Mouse (Mus musculus): ENCODE results near the gene Tbcd. TPM values are rescaled to one million over a fixed set of nuclear protein-coding genes. Genes with fewer than 3 reads are reported as not detected.

Gene Tbcd
- total and polyA plus RNA-seq, 2 experiments = 23.5 to 31.8 TPM

- no peak for DNase-seq (ENCODE audit: extremely low read depth, low read depth, low spot score)
- H3K9ac ChIP-seq (ENCODE audit: low read depth, low read length) = no peak overlapping the region
- H3K27ac ChIP-seq (replicated peaks; ENCODE audit: insufficient read depth, low read depth, low read length) = no peak overlapping the region; the same call in 1 of the 2 replicates
- no peaks in the 10 kb centered on the region for H3K79me2 ChIP-seq (ENCODE audit: control insufficient read depth, insufficient read depth, low read length)
- TF ChIP-seq POLR2A (IDR thresholded peaks at IDR 0.05; ENCODE audit: extremely low read depth, insufficient read depth, low read length) (no peak), CTCF (IDR thresholded peaks at IDR 0.05; ENCODE audit: low read depth, low read length) (no peak)
- no peaks in the 10 kb centered on the region for H3K27me3 ChIP-seq (ENCODE audit: control insufficient read depth, insufficient read depth, low read length)
- peaks cover 11% of the 10 kb centered on the region; the same call in 1 of the 2 replicates for H3K4me1 ChIP-seq (ENCODE audit: control insufficient read depth, insufficient read depth, low read length)
- no peak overlapping the region for H3K4me3 ChIP-seq (ENCODE audit: insufficient read depth, low read depth, low read length)
- 73% methylated on average over 12 of the region's 12 CpGs for WGBS
- H3K36me3 ChIP-seq (ENCODE audit: control insufficient read depth, insufficient read depth, low read length) = no peaks in the 10 kb centered on the region
Observed at GRCm38 (mm10) chr11:121548996-121549842, 97.5 kb downstream of the Tbcd start.

- no peak for TF ChIP-seq POLR2A (IDR thresholded peaks at IDR 0.05; ENCODE audit: extremely low read depth, insufficient read depth, low read length)
- TF ChIP-seq CTCF (IDR thresholded peaks at IDR 0.05; ENCODE audit: low read depth, low read length) = no peak
- H3K79me2 ChIP-seq (ENCODE audit: control insufficient read depth, insufficient read depth, low read length) = no peaks in the 10 kb centered on the region
- peak overlapping the region; percentile 15 for H3K27ac ChIP-seq (replicated peaks; ENCODE audit: insufficient read depth, low read depth, low read length)
- DNase-seq (ENCODE audit: extremely low read depth, low read depth, low spot score) = no peak
- no peak overlapping the region for H3K9ac ChIP-seq (ENCODE audit: low read depth, low read length)
- peaks cover 11% of the 10 kb centered on the region; the same call in 1 of the 2 replicates for H3K4me1 ChIP-seq (ENCODE audit: control insufficient read depth, insufficient read depth, low read length)
- no peaks in the 10 kb centered on the region for H3K27me3 ChIP-seq (ENCODE audit: control insufficient read depth, insufficient read depth, low read length)
- WGBS = 71% methylated on average over 17 of the region's 17 CpGs
- H3K36me3 ChIP-seq (ENCODE audit: control insufficient read depth, insufficient read depth, low read length) = no peaks in the 10 kb centered on the region
- no peak overlapping the region for H3K4me3 ChIP-seq (ENCODE audit: insufficient read depth, low read depth, low read length)
Observed at GRCm38 (mm10) chr11:121549843-121550647, 98.3 kb downstream of the Tbcd start.

- H3K4me3 ChIP-seq (ENCODE audit: insufficient read depth, low read depth, low read length) = no peak overlapping the region
- no peak overlapping the region for H3K9ac ChIP-seq (ENCODE audit: low read depth, low read length)
- 65% methylated on average over 5 of the region's 5 CpGs for WGBS
- TF ChIP-seq POLR2A (IDR thresholded peaks at IDR 0.05; ENCODE audit: extremely low read depth, insufficient read depth, low read length) (no peak), CTCF (IDR thresholded peaks at IDR 0.05; ENCODE audit: low read depth, low read length) (no peak)
- H3K27me3 ChIP-seq (ENCODE audit: control insufficient read depth, insufficient read depth, low read length) = no peaks in the 10 kb centered on the region
- H3K36me3 ChIP-seq (ENCODE audit: control insufficient read depth, insufficient read depth, low read length) = no peaks in the 10 kb centered on the region
- peaks cover 11% of the 10 kb centered on the region; the same call in 1 of the 2 replicates for H3K4me1 ChIP-seq (ENCODE audit: control insufficient read depth, insufficient read depth, low read length)
- no peak overlapping the region for H3K27ac ChIP-seq (replicated peaks; ENCODE audit: insufficient read depth, low read depth, low read length)
- no peak for DNase-seq (ENCODE audit: extremely low read depth, low read depth, low spot score)
- no peaks in the 10 kb centered on the region for H3K79me2 ChIP-seq (ENCODE audit: control insufficient read depth, insufficient read depth, low read length)
Observed at GRCm38 (mm10) chr11:121551206-121551799, 99.6 kb downstream of the Tbcd start.

DNA sequence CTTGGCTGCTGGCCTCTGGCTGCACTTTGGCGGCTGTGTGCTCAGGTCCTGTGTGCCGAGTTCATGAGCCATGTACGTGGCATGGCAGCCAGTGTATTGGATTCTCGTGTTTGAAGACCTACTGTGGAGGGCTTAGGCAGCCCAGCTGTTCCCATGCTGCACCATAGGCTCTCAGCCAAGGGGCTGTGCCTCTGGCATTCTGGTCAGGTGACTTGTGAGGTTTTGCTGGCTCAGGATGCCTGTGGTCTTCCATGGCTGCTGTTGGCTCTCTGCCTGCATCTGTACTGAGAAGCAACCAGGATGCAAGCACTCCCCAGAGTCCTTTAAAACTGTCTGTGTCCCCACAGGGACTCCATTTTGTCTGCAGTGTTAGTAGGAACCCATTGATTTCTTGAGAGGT, 100.4 kb downstream of the Tbcd start:
- no peak overlapping the region for H3K27ac ChIP-seq (replicated peaks; ENCODE audit: insufficient read depth, low read depth, low read length)
- no peaks in the 10 kb centered on the region for H3K27me3 ChIP-seq (ENCODE audit: control insufficient read depth, insufficient read depth, low read length)
- H3K36me3 ChIP-seq (ENCODE audit: control insufficient read depth, insufficient read depth, low read length) = no peaks in the 10 kb centered on the region
- 70% methylated on average over 4 of the region's 4 CpGs for WGBS
- no peak overlapping the region for H3K9ac ChIP-seq (ENCODE audit: low read depth, low read length)
- TF ChIP-seq POLR2A (IDR thresholded peaks at IDR 0.05; ENCODE audit: extremely low read depth, insufficient read depth, low read length) (no peak), CTCF (IDR thresholded peaks at IDR 0.05; ENCODE audit: low read depth, low read length) (no peak)
- no peak overlapping the region for H3K4me3 ChIP-seq (ENCODE audit: insufficient read depth, low read depth, low read length)
- H3K4me1 ChIP-seq (ENCODE audit: control insufficient read depth, insufficient read depth, low read length) = peaks cover 11% of the 10 kb centered on the region; the same call in 1 of the 2 replicates
- DNase-seq (ENCODE audit: extremely low read depth, low read depth, low spot score) = no peak
- H3K79me2 ChIP-seq (ENCODE audit: control insufficient read depth, insufficient read depth, low read length) = no peaks in the 10 kb centered on the region

DNA sequence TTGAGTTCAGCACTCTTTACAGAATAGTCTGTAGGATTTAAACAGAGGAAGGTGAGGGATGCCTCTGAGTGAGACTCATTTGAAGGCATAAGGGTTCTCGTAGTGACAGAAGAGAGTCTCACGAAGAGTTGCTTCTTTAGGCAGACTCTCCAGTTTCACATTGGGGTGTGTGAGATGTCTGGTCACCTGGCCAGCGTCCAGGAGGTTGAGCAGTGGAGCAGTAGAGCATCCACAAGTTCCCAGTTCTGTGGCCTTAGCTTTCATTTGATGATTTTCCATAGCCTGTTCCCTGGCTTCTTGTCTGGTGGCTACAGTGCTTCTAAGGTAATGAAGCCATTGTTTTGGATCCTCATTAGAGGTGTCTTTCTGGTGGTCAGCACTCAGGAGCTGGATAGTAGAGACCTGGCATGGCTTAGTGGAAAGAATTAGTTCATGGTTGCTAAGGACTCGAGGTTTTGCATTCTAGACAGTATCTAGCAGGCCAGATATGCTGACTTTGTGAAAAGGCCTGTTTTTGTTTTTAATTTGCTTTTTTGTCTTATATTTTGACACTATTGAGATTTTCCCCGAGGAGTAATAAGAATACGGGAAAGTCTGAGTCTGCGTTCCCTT, 101.2 kb downstream of the Tbcd start:
- Histone ChIP-seq H3K27me3 (ENCODE audit: control insufficient read depth, insufficient read depth, low read length) (no peaks in the 10 kb centered on the region), H3K27ac (replicated peaks; ENCODE audit: insufficient read depth, low read depth, low read length) (no peak overlapping the region), H3K79me2 (ENCODE audit: control insufficient read depth, insufficient read depth, low read length) (no peaks in the 10 kb centered on the region), H3K36me3 (ENCODE audit: control insufficient read depth, insufficient read depth, low read length) (no peaks in the 10 kb centered on the region), H3K4me1 (ENCODE audit: control insufficient read depth, insufficient read depth, low read length) (peaks cover 9% of the 10 kb centered on the region; the same call in 1 of the 2 replicates), H3K9ac (ENCODE audit: low read depth, low read length) (no peak overlapping the region), H3K4me3 (ENCODE audit: insufficient read depth, low read depth, low read length) (no peak overlapping the region)
- DNase-seq (ENCODE audit: extremely low read depth, low read depth, low spot score) = no peak
- no peak for TF ChIP-seq CTCF (IDR thresholded peaks at IDR 0.05; ENCODE audit: low read depth, low read length)
- TF ChIP-seq POLR2A (IDR thresholded peaks at IDR 0.05; ENCODE audit: extremely low read depth, insufficient read depth, low read length) = no peak
- WGBS = 89% methylated on average over 7 of the region's 7 CpGs
